Mouse (Mus musculus) lung, postnatal 25 days (tissue): ENCODE measurements around the gene Psmc6.

Source experiments
- DNase-seq: peaks from one replicate; pipeline ENCODE4 v3.0.0; 2022; ENCODE audit warnings: low spot score

The Psmc6 gene

GRCm38 (mm10) chr14:45329589-45330181, at the start of gene Psmc6:
Psmc6 (plus strand) TSS chr14:45329788.
- DNase-seq = peak; percentile 94

- no peak for DNase-seq
These were observed 47.5 kb upstream of the Psmc6 start for GRCm38 (mm10) chr14:45282066-45282465.

GRCm38 (mm10) chr14:45291608-45292007, 38.0 kb upstream of the Psmc6 start:
- DNase-seq = no peak

- DNase-seq = no peak
These were observed 25.6 kb upstream of the Psmc6 start for GRCm38 (mm10) chr14:45303939-45304338.

GRCm38 (mm10) chr14:45304389-45304788, 25.2 kb upstream of the Psmc6 start:
- no peak for DNase-seq

GRCm38 (mm10) chr14:45305852-45306251, 23.7 kb upstream of the Psmc6 start:
- DNase-seq = no peak

- no peak for DNase-seq
These were observed 21.8 kb upstream of the Psmc6 start for GRCm38 (mm10) chr14:45307630-45308328.

GRCm38 (mm10) chr14:45309646-45310045, 19.9 kb upstream of the Psmc6 start:
- no peak for DNase-seq

GRCm38 (mm10) chr14:45310101-45310500, 19.5 kb upstream of the Psmc6 start:
- DNase-seq = no peak

- no peak for DNase-seq
These were observed 12.7 kb upstream of the Psmc6 start for GRCm38 (mm10) chr14:45316927-45317326.

GRCm38 (mm10) chr14:45317921-45318411, 11.6 kb upstream of the Psmc6 start:
- DNase-seq = no peak

GRCm38 (mm10) chr14:45318426-45319236, 11.0 kb upstream of the Psmc6 start, which contains the start of gene Ero1l:
Ero1l (minus strand) TSS chr14:45318771.
- DNase-seq = peak; percentile 78

GRCm38 (mm10) chr14:45319237-45319610, 10.4 kb upstream of the Psmc6 start:
- no peak for DNase-seq

GRCm38 (mm10) chr14:45320111-45320510, 9.5 kb upstream of the Psmc6 start:
- no peak for DNase-seq

GRCm38 (mm10) chr14:45321067-45321466, 8.5 kb upstream of the Psmc6 start:
- no peak for DNase-seq

GRCm38 (mm10) chr14:45321622-45322021, 8.0 kb upstream of the Psmc6 start:
- DNase-seq = no peak

- no peak for DNase-seq
These were observed 7.1 kb upstream of the Psmc6 start for GRCm38 (mm10) chr14:45322450-45322849.

- no peak for DNase-seq
These were observed 6.3 kb upstream of the Psmc6 start for GRCm38 (mm10) chr14:45323320-45323719.

GRCm38 (mm10) chr14:45325471-45325870, 4.1 kb upstream of the Psmc6 start:
- peak; percentile 75 for DNase-seq

- DNase-seq = no peak
These were observed 1.4 kb upstream of the Psmc6 start for GRCm38 (mm10) chr14:45328072-45328713.

- no peak for DNase-seq
These were observed 485 bp upstream of the Psmc6 start for GRCm38 (mm10) chr14:45329018-45329588.
